Mouse (Mus musculus) small intestine, adult 2 months (tissue): ENCODE data around the gene Mki67.

ENCODE experiments used
- CTCF ChIP-seq: fragments of 200-500 bp; IDR thresholded peaks from 2 replicates; pipeline ENCODE4 v1.5.1; 2012; ENCODE audit warnings: low read depth, mild to moderate bottlenecking, control low read depth, inconsistent platforms, low read length, moderate library complexity, mixed read lengths; ENCODE audit not compliant: insufficient replicate concordance, insufficient read length; ENCODE audit errors: extremely low read depth
- POLR2A ChIP-seq: fragments of 200-500 bp; IDR thresholded peaks from 2 replicates; pipeline ENCODE4 v1.6.1; 2012; ENCODE audit warnings: low read depth, mild to moderate bottlenecking, control low read depth, inconsistent platforms, low read length, moderate library complexity

GRCm38 (mm10) chr7:135684938-135685337 lies 31.2 kb downstream of the Mki67 start:
- TF ChIP-seq CTCF (no peak), POLR2A (no peak)
